In the genomic region with DNA sequence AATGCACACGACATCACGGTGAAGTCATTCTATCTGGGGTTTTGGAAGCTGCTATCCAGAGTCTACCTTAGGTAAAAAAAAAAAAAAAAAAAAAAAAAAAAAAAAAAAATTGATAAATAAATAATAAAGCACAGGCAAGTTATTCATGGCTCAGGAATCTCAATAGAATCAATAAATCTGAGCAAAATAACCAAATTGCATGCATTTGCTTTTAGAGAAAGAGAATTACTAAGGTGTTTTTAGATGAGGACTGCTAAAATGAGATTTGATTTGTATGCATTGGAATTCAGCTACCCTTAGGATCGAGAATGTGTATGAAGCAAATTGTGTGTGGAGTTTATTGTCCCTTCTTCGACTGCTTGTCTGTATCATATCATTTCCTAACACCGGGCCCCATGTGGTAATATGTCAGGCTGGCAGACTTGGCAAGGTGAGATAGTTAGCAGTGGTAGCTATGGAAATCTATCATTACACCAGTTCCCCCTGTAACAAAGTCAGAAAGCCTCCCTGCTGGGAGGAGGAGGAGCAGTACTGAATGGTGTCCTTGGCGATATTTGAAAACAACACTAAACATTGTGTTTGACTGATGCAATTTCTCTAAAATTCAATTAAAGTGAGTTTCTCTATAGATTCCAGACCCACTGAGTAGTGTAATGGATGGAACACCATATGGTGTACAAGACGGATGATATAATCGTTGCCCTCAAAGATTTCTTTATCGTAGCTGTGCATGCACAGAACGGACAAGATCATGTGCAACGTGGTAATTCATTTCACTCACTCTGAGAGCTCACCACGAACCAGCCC, we compare ENCODE assay signal across 8 mouse cellular contexts. TPM values are rescaled to one million over a fixed set of nuclear protein-coding genes. Genes with fewer than 3 reads are reported as not detected.
DNase-seq lines count a peak whose midpoint lies in the region; ATAC-seq lines count a peak whose summit lies in the region.

No protein-coding gene starts in this region.

- no peak for DNase-seq in heart, postnatal 25 days (ENCODE audit: low spot score)
- DNase-seq in R1 (ENCODE audit: low read depth, low spot score) = peak; percentile 23
- DNase-seq in midbrain, embryonic 11.5 days (ENCODE audit: low spot score, missing footprints) = no peak
- DNase-seq in embryo, embryonic 10.5 days (ENCODE audit: low spot score) = no peak
- no peak for DNase-seq in layer of hippocampus, adult 9-10 months (ENCODE audit: low spot score)
- no peak for DNase-seq in layer of hippocampus, adult 11-12 months (ENCODE audit: low spot score)

- peaks cover 9% of the 10 kb centered on the region for H3K4me1 ChIP-seq in heart, embryonic 13.5 days
- peaks cover 6% of the 10 kb centered on the region for H3K4me1 ChIP-seq in hindbrain, embryonic 13.5 days (replicated peaks)
- H3K4me1 ChIP-seq in midbrain, embryonic 11.5 days (ENCODE audit: control insufficient read depth, insufficient read depth, low read length) = peaks cover 5% of the 10 kb centered on the region

- ATAC-seq in heart, embryonic 13.5 days (ENCODE audit: extremely low read depth, insufficient number of reproducible peaks, low FRiP score, low TSS enrichment) = no peak
- ATAC-seq in hindbrain, embryonic 13.5 days (ENCODE audit: low FRiP score) = no peak
- no peak for ATAC-seq in midbrain, embryonic 11.5 days (ENCODE audit: low FRiP score)

- peak overlapping the region; percentile 91 for H3K4me2 ChIP-seq in heart, embryonic 13.5 days
- H3K4me2 ChIP-seq in hindbrain, embryonic 13.5 days = peak overlapping the region; percentile 78
- H3K4me2 ChIP-seq in midbrain, embryonic 11.5 days = peak overlapping the region; percentile 78

- H3K27me3 ChIP-seq in heart, embryonic 13.5 days (replicated peaks) = no peaks in the 10 kb centered on the region
- no peaks in the 10 kb centered on the region for H3K27me3 ChIP-seq in hindbrain, embryonic 13.5 days
- no peaks in the 10 kb centered on the region for H3K27me3 ChIP-seq in midbrain, embryonic 11.5 days (ENCODE audit: control insufficient read depth, insufficient read depth, low read length)

- H3K36me3 ChIP-seq in heart, embryonic 13.5 days = peaks cover 8% of the 10 kb centered on the region; the same call in 1 of the 2 replicates
- H3K36me3 ChIP-seq in hindbrain, embryonic 13.5 days = peaks cover 4% of the 10 kb centered on the region; the same call in 1 of the 2 replicates
- no peaks in the 10 kb centered on the region for H3K36me3 ChIP-seq in midbrain, embryonic 11.5 days (ENCODE audit: control insufficient read depth, insufficient read depth, low read length)

- intact Hi-C loops in heart, postnatal 25 days (cut with DNase I) = no loop called here

- peak overlapping the region; percentile 83 for H3K4me3 ChIP-seq in heart, embryonic 13.5 days
- H3K4me3 ChIP-seq in hindbrain, embryonic 13.5 days = peak overlapping the region; percentile 72
- peak overlapping the region; percentile 67; the same call in 1 of the 2 replicates for H3K4me3 ChIP-seq in midbrain, embryonic 11.5 days (ENCODE audit: low read depth, low read length)

- no peak overlapping the region for H3K9ac ChIP-seq in heart, embryonic 13.5 days
- no peak overlapping the region for H3K9ac ChIP-seq in hindbrain, embryonic 13.5 days
- H3K9ac ChIP-seq in midbrain, embryonic 11.5 days (ENCODE audit: low read length) = no peak overlapping the region

- WGBS in heart, embryonic 13.5 days = 65% methylated on average over 12 of the region's 12 CpGs
- WGBS in hindbrain, embryonic 13.5 days = 61% methylated on average over 12 of the region's 12 CpGs
- WGBS in midbrain, embryonic 11.5 days = 70% methylated on average over 12 of the region's 12 CpGs

- H3K27ac ChIP-seq in heart, embryonic 13.5 days (replicated peaks) = no peak overlapping the region
- H3K27ac ChIP-seq in hindbrain, embryonic 13.5 days = peak overlapping the region; percentile 10; the same call in 1 of the 2 replicates
- H3K27ac ChIP-seq in midbrain, embryonic 11.5 days (ENCODE audit: low read depth, low read length) = no peak overlapping the region

- no peaks in the 10 kb centered on the region for H3K9me3 ChIP-seq in heart, embryonic 13.5 days
- H3K9me3 ChIP-seq in hindbrain, embryonic 13.5 days = no peaks in the 10 kb centered on the region
- H3K9me3 ChIP-seq in midbrain, embryonic 11.5 days (ENCODE audit: control insufficient read depth, low read length) = no peaks in the 10 kb centered on the region

RNA-seq across cellular contexts. Expression of a gene that starts 7.2 kb away (rescaled TPM):
- 59.2 and 66.6 TPM in 2 replicates for polyA plus RNA-seq in heart, embryonic 13.5 days (2015; fragmentation: Nextera tagmentation; extraction: Ambion mirVana)
- total RNA-seq in heart, postnatal 25 days (2021) = 10 to 100 TPM; 14.5 to 19.5 TPM
- 65.8 and 72.4 TPM in 2 replicates for polyA plus RNA-seq in hindbrain, embryonic 13.5 days (2015; fragmentation: Nextera tagmentation; extraction: Ambion mirVana)
- polyA plus RNA-seq in midbrain, embryonic 11.5 days (2014; fragmentation: Nextera tagmentation; extraction: Ambion mirVana) = 68.0 and 69.5 TPM in 2 replicates

RNA-seq across cellular contexts. Expression of a gene that starts 7.3 kb away (rescaled TPM):
- 0.55 and 0.62 TPM in 2 replicates for polyA plus RNA-seq in heart, embryonic 13.5 days (2015; fragmentation: Nextera tagmentation; extraction: Ambion mirVana)
- 1 to 10 TPM; 1.9 to 2.0 TPM for total RNA-seq in heart, postnatal 25 days (2021)
- polyA plus RNA-seq in hindbrain, embryonic 13.5 days (2015; fragmentation: Nextera tagmentation; extraction: Ambion mirVana) = 1.2 and 1.5 TPM in 2 replicates
- 1.0 TPM in 2 replicates for polyA plus RNA-seq in midbrain, embryonic 11.5 days (2014; fragmentation: Nextera tagmentation; extraction: Ambion mirVana)

RNA-seq across cellular contexts. Expression of a gene that starts 10.6 kb away (rescaled TPM):
- 5.0 and 5.7 TPM in 2 replicates for polyA plus RNA-seq in heart, embryonic 13.5 days (2015; fragmentation: Nextera tagmentation; extraction: Ambion mirVana)
- 1 to 10 TPM; 6.9 to 7.5 TPM for total RNA-seq in heart, postnatal 25 days (2021)
- polyA plus RNA-seq in hindbrain, embryonic 13.5 days (2015; fragmentation: Nextera tagmentation; extraction: Ambion mirVana) = 9.2 and 9.8 TPM in 2 replicates
- polyA plus RNA-seq in midbrain, embryonic 11.5 days (2014; fragmentation: Nextera tagmentation; extraction: Ambion mirVana) = 10.1 and 10.4 TPM in 2 replicates

RNA-seq across cellular contexts. Expression of a gene that starts 58.1 kb away (rescaled TPM):
- polyA plus RNA-seq in heart, embryonic 13.5 days (2015; fragmentation: Nextera tagmentation; extraction: Ambion mirVana) = 18.5 and 19.2 TPM in 2 replicates
- total RNA-seq in heart, postnatal 25 days (2021) = 10 to 100 TPM; 90.6 to 93.4 TPM
- 12.8 and 13.7 TPM in 2 replicates for polyA plus RNA-seq in hindbrain, embryonic 13.5 days (2015; fragmentation: Nextera tagmentation; extraction: Ambion mirVana)
- 10.4 and 10.6 TPM in 2 replicates for polyA plus RNA-seq in midbrain, embryonic 11.5 days (2014; fragmentation: Nextera tagmentation; extraction: Ambion mirVana)
